Mouse (Mus musculus) adrenal gland, adult 2 months (tissue): Measurements from ENCODE around the gene Smarcd3. TPM values are rescaled to one million over a fixed set of nuclear protein-coding genes. Genes with fewer than 3 reads are reported as not detected.
A peak's percentile ranks its signal among the peaks of the same experiment; 100 is the strongest.

Source experiments
- DNase-seq: peaks from one replicate; pipeline ENCODE4 v3.0.0; 2021
- polyA plus RNA-seq: library from polyadenylated mRNA; depleted of rRNA; stranded (reverse); fragments of >200 nt; gene quantifications from 2 replicates; pipeline ENCODE4 v1.2.3, GENCODE M21; 2012
- total RNA-seq, 2 experiments: library from RNA; stranded (reverse); gene quantifications; 2 replicates each; pipeline ENCODE4 v1.2.3; 2021

The Smarcd3 gene
- total and polyA plus RNA-seq, 3 experiments: 14.2 to 53.1 (median 25.0) TPM

- no peak for DNase-seq
These were observed 3.6 kb downstream of the Smarcd3 start for GRCm38 (mm10) chr5:24620626-24621025.

- DNase-seq: no peak
These were observed 4.1 kb downstream of the Smarcd3 start for GRCm38 (mm10) chr5:24620116-24620515.

- no peak for DNase-seq
These were observed 5.3 kb downstream of the Smarcd3 start for GRCm38 (mm10) chr5:24618921-24619320.

GRCm38 (mm10) chr5:24615097-24615496 lies 9.1 kb downstream of the Smarcd3 start:
- no peak for DNase-seq

GRCm38 (mm10) chr5:24612302-24612649 lies 11.9 kb downstream of the Smarcd3 start:
- DNase-seq: no peak

- DNase-seq: peak; percentile 82
These were observed 12.6 kb downstream of the Smarcd3 start for GRCm38 (mm10) chr5:24611366-24612301.

- DNase-seq: no peak
These were observed 14.8 kb downstream of the Smarcd3 start for GRCm38 (mm10) chr5:24609388-24609787.

GRCm38 (mm10) chr5:24605980-24606665 lies 18.1 kb downstream of the Smarcd3 start:
- no peak for DNase-seq

- DNase-seq: no peak
These were observed 18.8 kb downstream of the Smarcd3 start for GRCm38 (mm10) chr5:24605321-24605979.

- DNase-seq: peak; percentile 96
These were observed 19.5 kb downstream of the Smarcd3 start for GRCm38 (mm10) chr5:24604656-24605100.

- DNase-seq: no peak
These were observed 20.0 kb downstream of the Smarcd3 start for GRCm38 (mm10) chr5:24604080-24604655.

- peak; percentile 29 for DNase-seq
These were observed 20.7 kb downstream of the Smarcd3 start for GRCm38 (mm10) chr5:24603431-24604010.

- DNase-seq: peak; percentile 93
These were observed 21.4 kb downstream of the Smarcd3 start for GRCm38 (mm10) chr5:24602751-24603343.

- peak; percentile 88 for DNase-seq
These were observed 22.1 kb downstream of the Smarcd3 start for GRCm38 (mm10) chr5:24601911-24602750.

- no peak for DNase-seq
These were observed 23.0 kb downstream of the Smarcd3 start for GRCm38 (mm10) chr5:24601071-24601835.

- no peak for DNase-seq
These were observed 24.0 kb downstream of the Smarcd3 start for GRCm38 (mm10) chr5:24600236-24600635.

- no peak for DNase-seq
These were observed 25.1 kb downstream of the Smarcd3 start for GRCm38 (mm10) chr5:24599137-24599536.

- peak; percentile 59 for DNase-seq
These were observed 25.6 kb downstream of the Smarcd3 start for GRCm38 (mm10) chr5:24598570-24599006.

GRCm38 (mm10) chr5:24597901-24598569 lies 26.2 kb downstream of the Smarcd3 start:
- no peak for DNase-seq
